In the genomic region with DNA sequence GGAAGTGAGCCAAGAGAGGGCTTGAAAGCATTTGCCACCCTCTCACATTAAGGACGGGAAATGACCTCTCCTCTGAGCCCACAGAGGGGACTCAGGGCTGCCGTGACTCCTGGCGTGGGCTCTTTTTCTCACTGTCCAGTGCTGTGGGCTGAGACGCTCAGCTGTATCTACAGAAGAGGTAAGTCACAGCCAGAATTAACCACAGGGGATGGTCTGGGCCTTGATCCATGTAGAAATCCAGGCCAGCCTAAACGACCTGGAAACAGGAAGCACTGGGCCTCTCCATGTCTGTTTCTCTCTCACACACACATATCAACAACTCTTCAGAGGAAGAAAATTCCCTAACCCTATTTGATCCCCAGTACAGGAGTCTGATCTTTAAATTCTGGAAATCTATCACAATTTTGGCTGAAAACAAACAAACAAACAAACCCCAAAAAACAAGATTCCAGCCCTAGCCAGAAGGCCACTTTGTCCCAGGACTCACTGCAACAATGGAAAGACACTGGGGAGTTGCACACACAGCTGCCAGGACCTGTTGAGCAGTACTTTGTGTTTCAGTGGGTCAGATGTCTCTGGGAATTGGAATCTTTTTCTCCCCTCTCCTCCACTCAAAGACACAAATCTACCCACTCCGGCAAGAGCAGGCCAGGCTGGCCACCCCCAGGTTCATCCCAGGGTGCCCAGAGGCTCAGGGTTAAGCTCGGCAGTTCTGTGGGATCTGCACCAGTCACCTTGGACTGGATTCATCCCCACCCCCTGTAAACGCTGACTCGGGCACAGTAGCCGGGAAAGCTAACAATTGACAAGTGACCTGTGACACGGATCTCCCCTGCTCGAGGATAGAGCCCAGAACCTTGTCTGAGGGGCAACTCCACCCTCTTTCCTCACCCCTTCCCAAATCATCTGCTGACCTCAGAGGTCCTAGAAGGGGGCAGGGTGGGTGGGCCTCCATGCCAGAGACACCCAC, we compare ENCODE assay signal across 9 mouse cellular contexts.
DNase-seq lines count a peak whose midpoint lies in the region; ATAC-seq lines count a peak whose summit lies in the region.
"Had no signal": no experiment of that assay in that cellular context is flagged by ENCODE, and none has a peak within 500 bp of the region (broad histone marks: within the 10 kb centered on the region; RNA-seq: fewer than 3 reads in every experiment).

No protein-coding gene starts in this region.

- no peaks in the 10 kb centered on the region for H3K27me3 ChIP-seq in hindbrain, embryonic 10.5 days (ENCODE audit: insufficient read depth, poor library complexity, severe bottlenecking)
- no peaks in the 10 kb centered on the region for H3K27me3 ChIP-seq in hindbrain, embryonic 11.5 days (ENCODE audit: control insufficient read depth, insufficient read depth, low read length)
- no peaks in the 10 kb centered on the region for H3K27me3 ChIP-seq in midbrain, embryonic 10.5 days (ENCODE audit: low read depth, poor library complexity, severe bottlenecking)
- no peaks in the 10 kb centered on the region for H3K27me3 ChIP-seq in midbrain, embryonic 14.5 days (ENCODE audit: control insufficient read depth, insufficient read depth, low read length)
- H3K27me3 ChIP-seq in limb, embryonic 10.5 days (ENCODE audit: low read depth, poor library complexity, severe bottlenecking) = no peaks in the 10 kb centered on the region

- no peak overlapping the region for H3K9ac ChIP-seq in hindbrain, embryonic 11.5 days (ENCODE audit: low read depth, low read length)
- H3K9ac ChIP-seq in midbrain, embryonic 14.5 days (replicated peaks; ENCODE audit: low read length) = no peak overlapping the region; the same call in 1 of the 2 replicates

- peak overlapping the region; percentile 53; the same call in 1 of the 2 replicates for H3K27ac ChIP-seq in hindbrain, embryonic 10.5 days
- no peak overlapping the region for H3K27ac ChIP-seq in hindbrain, embryonic 11.5 days (ENCODE audit: low read depth, low read length)
- H3K27ac ChIP-seq in midbrain, embryonic 10.5 days (replicated peaks) = peak overlapping the region; percentile 57
- no peak overlapping the region for H3K27ac ChIP-seq in midbrain, embryonic 14.5 days (replicated peaks; ENCODE audit: low read depth, low read length)
- peak overlapping the region; percentile 64 for H3K27ac ChIP-seq in limb, embryonic 10.5 days

- peaks cover 44% of the 10 kb centered on the region for H3K4me1 ChIP-seq in hindbrain, embryonic 10.5 days (replicated peaks)
- peaks cover 3% of the 10 kb centered on the region; the same call in 1 of the 2 replicates for H3K4me1 ChIP-seq in hindbrain, embryonic 11.5 days (replicated peaks; ENCODE audit: control insufficient read depth, insufficient read depth, low read length)
- H3K4me1 ChIP-seq in midbrain, embryonic 10.5 days = peaks cover 46% of the 10 kb centered on the region
- H3K4me1 ChIP-seq in midbrain, embryonic 14.5 days (ENCODE audit: control insufficient read depth, insufficient read depth, low read length) = peaks cover 13% of the 10 kb centered on the region
- H3K4me1 ChIP-seq in limb, embryonic 10.5 days = peaks cover 39% of the 10 kb centered on the region

- no peaks in the 10 kb centered on the region for H3K36me3 ChIP-seq in hindbrain, embryonic 10.5 days
- H3K36me3 ChIP-seq in hindbrain, embryonic 11.5 days (ENCODE audit: control insufficient read depth, insufficient read depth, low read length) = no peaks in the 10 kb centered on the region
- H3K36me3 ChIP-seq in midbrain, embryonic 10.5 days = no peaks in the 10 kb centered on the region
- H3K36me3 ChIP-seq in midbrain, embryonic 14.5 days (ENCODE audit: control insufficient read depth, insufficient read depth, low read length) = no peaks in the 10 kb centered on the region
- H3K36me3 ChIP-seq in limb, embryonic 10.5 days = no peaks in the 10 kb centered on the region

- WGBS in hindbrain, embryonic 10.5 days = 43% methylated on average over 12 of the region's 12 CpGs
- WGBS in hindbrain, embryonic 11.5 days = 45% methylated on average over 12 of the region's 12 CpGs
- WGBS in midbrain, embryonic 10.5 days = 48% methylated on average over 12 of the region's 12 CpGs
- 41% methylated on average over 12 of the region's 12 CpGs for WGBS in midbrain, embryonic 14.5 days
- WGBS in limb, embryonic 10.5 days = 30% methylated on average over 12 of the region's 12 CpGs

- intact Hi-C loops in gastrocnemius, postnatal 14 days (cut with DNase I; ENCODE audit: low total_unique reads) = no loop called here

- no peak for DNase-seq in hindbrain, embryonic 10.5 days (ENCODE audit: low spot score)
- DNase-seq in hindbrain, embryonic 11.5 days (ENCODE audit: low spot score) = no peak
- DNase-seq in midbrain, embryonic 10.5 days (ENCODE audit: low spot score) = no peak
- no peak for DNase-seq in midbrain, embryonic 14.5 days
- peak; percentile 54 for DNase-seq in gastrocnemius, postnatal 14 days
- DNase-seq in limb, embryonic 10.5 days (ENCODE audit: low spot score) = no peak
- no peak for DNase-seq in cerebellum, adult 8-10 months
- DNase-seq in frontal cortex, postnatal 25 days (ENCODE audit: low spot score in 2 of 2) = no peak

- no peak overlapping the region for H3K4me2 ChIP-seq in hindbrain, embryonic 11.5 days (replicated peaks; ENCODE audit: low read depth, low read length)
- no peak overlapping the region for H3K4me2 ChIP-seq in midbrain, embryonic 14.5 days (ENCODE audit: low read length)
- H3K4me2 ChIP-seq: liver, embryonic 11.5 days had no signal

- H3K9me3 ChIP-seq in hindbrain, embryonic 10.5 days = no peaks in the 10 kb centered on the region
- no peaks in the 10 kb centered on the region for H3K9me3 ChIP-seq in hindbrain, embryonic 11.5 days (ENCODE audit: control insufficient read depth, low read length)
- H3K9me3 ChIP-seq in midbrain, embryonic 10.5 days (replicated peaks) = no peaks in the 10 kb centered on the region
- no peaks in the 10 kb centered on the region for H3K9me3 ChIP-seq in midbrain, embryonic 14.5 days (ENCODE audit: control insufficient read depth, low read length)
- no peaks in the 10 kb centered on the region for H3K9me3 ChIP-seq in limb, embryonic 10.5 days (replicated peaks)

- no peak for ATAC-seq in hindbrain, embryonic 11.5 days (ENCODE audit: low FRiP score)
- ATAC-seq in midbrain, embryonic 14.5 days (ENCODE audit: low FRiP score, low TSS enrichment) = no peak

- no peak overlapping the region for H3K4me3 ChIP-seq in hindbrain, embryonic 10.5 days
- H3K4me3 ChIP-seq in hindbrain, embryonic 11.5 days (ENCODE audit: low read depth, low read length) = no peak overlapping the region
- H3K4me3 ChIP-seq in midbrain, embryonic 10.5 days = no peak overlapping the region
- no peak overlapping the region for H3K4me3 ChIP-seq in midbrain, embryonic 14.5 days (replicated peaks; ENCODE audit: low read depth, low read length)
- no peak overlapping the region for H3K4me3 ChIP-seq in limb, embryonic 10.5 days

Comparison
In these comparisons a context has a peak if more than half of its experiments do, and no peak if none do; other contexts are left out.
1. H3K27ac ChIP-seq: peak in hindbrain, embryonic 10.5 days (single experiment), midbrain, embryonic 10.5 days (single experiment) and limb, embryonic 10.5 days (single experiment); none in hindbrain, embryonic 11.5 days (single experiment) and midbrain, embryonic 14.5 days (single experiment).